Mouse (Mus musculus) megakaryocyte, embryonic 14.5 days (primary cell): ENCODE data around the gene Tsc22d3.

Source experiments
- FLI1 ChIP-seq: IDR thresholded peaks from 2 replicates; pipeline ENCODE4 v1.6.1; 2012; ENCODE audit warnings: low read length, inconsistent platforms, mixed read lengths
- GATA1 ChIP-seq: IDR thresholded peaks from 3 replicates; pipeline ENCODE4 v1.6.1; 2012; ENCODE audit warnings: mixed read lengths, low read length, inconsistent platforms, borderline replicate concordance

DNA sequence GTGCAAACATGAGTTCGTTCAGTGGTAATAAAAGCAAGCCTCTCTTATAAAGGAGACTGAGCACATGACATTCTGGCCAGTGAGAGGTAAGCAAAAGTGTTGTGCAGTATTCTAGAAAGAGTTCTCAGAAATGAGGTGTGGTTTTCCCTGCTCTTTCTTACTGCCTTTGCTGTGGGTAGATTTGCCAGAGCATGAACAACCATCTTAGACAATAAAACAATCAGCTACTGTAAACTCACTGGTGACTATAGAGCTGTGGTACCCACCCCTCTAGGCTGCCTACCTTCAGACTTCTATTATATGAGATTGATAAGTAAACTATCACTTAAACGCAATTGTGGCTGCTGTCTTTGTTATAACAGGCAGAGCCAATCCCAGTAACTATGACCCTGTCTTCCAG lies 69.1 kb downstream of the Tsc22d3 start:
- no peak for TF ChIP-seq GATA1
- no peak for TF ChIP-seq FLI1
